Mouse (Mus musculus) limb, embryonic 10.5 days (tissue): ENCODE data around the gene Kif19a. TPM values are rescaled to one million over a fixed set of nuclear protein-coding genes. Genes with fewer than 3 reads are reported as not detected.
A peak's percentile ranks its signal among the peaks of the same experiment; 100 is the strongest.

Experiments
- DNase-seq: peaks from one replicate; pipeline ENCODE4 v3.0.0-alpha.2; 2017; ENCODE audit warnings: low spot score
- H3K27ac ChIP-seq: fragments of 300-500 bp; sonication (generic); 2 replicates; pipeline ENCODE4 v1.5.1; 2016; ENCODE audit warnings: mild to moderate bottlenecking
- H3K27me3 ChIP-seq: fragments of 300-500 bp; sonication (generic); 2 replicates; pipeline ENCODE4 v1.6.1; 2016; ENCODE audit warnings: low read depth, mild to moderate bottlenecking; ENCODE audit not compliant: poor library complexity, severe bottlenecking
- H3K36me3 ChIP-seq: fragments of 300-500 bp; sonication (generic); 2 replicates; pipeline ENCODE4 v1.6.1; 2016; ENCODE audit warnings: mild to moderate bottlenecking, moderate library complexity
- H3K4me1 ChIP-seq: fragments of 300-500 bp; sonication (generic); 2 replicates; pipeline ENCODE4 v1.6.1; 2016
- H3K4me3 ChIP-seq: fragments of 300-500 bp; sonication (generic); 2 replicates; pipeline ENCODE4 v1.5.1; 2016; ENCODE audit warnings: mild to moderate bottlenecking, moderate library complexity
- H3K9me3 ChIP-seq: fragments of 300-500 bp; sonication (generic); replicated peaks from 2 replicates; pipeline ENCODE4 v1.6.1; 2016; ENCODE audit warnings: mild to moderate bottlenecking
- WGBS: fragments of 180-500 bp; shearing (Covaris S2); methylation state at CpG from one replicate; pipeline ENCODE4 v1.1.7; 2016; 5-methylcytosine and 5-hydroxymethylcytosine counted together
- polyA plus RNA-seq: library from polyadenylated mRNA; unstranded; fragments of >200 nt; fragmentation: Nextera tagmentation; extraction: Ambion mirVana; gene quantifications from 2 replicates; pipeline ENCODE4 v1.2.1, GENCODE M21; 2016

Gene Kif19a
- polyA plus RNA-seq, 1 experiment from 2014 or later: not detected

DNA sequence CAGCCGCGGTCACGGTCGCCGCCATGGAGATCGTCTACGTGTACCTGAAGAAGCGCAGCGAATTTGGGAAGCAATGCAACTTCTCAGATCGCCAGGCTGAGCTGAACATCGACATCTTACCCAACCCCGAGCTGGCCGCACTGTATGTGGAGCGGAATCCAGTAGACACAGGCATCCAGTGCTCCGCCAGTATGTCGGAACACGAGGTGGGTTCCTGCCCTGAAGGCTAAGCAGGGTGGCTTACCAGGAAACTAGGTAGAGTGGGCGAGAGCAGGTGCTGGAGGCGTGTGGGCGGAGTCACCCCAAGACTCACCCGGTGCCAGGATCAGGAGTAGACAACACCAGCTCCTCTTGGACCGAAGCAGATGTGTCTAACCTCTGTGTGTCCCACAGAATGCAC, 32.3 kb upstream of the Kif19a start:
- Histone ChIP-seq H3K27me3 (peaks cover 8% of the 10 kb centered on the region), H3K4me3 (no peak overlapping the region), H3K4me1 (peaks cover 23% of the 10 kb centered on the region), H3K36me3 (no peaks in the 10 kb centered on the region), H3K27ac (no peak overlapping the region), H3K9me3 (no peaks in the 10 kb centered on the region)
- no peak for DNase-seq
- 76% methylated on average over 22 of the region's 22 CpGs for WGBS

DNA sequence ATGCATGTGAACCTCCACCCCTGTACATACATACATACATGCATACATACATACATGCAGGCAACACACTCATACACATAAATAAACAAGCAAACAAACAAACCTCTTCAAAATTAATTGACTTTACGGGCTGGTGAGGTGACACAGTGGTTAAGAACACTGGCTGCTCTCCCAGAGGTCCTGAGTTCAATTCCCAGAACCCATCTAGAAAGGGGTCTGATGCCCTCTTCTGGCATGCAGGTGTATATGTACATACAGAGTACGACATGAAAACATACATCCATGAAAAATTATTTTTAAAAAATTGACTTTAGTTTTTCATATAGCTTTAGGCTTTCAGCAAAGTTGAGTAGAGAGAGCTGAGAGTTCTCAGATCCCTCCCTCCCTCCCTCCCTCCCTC, 29.1 kb upstream of the Kif19a start:
- Histone ChIP-seq H3K36me3 (no peaks in the 10 kb centered on the region), H3K9me3 (no peaks in the 10 kb centered on the region), H3K4me1 (peaks cover 16% of the 10 kb centered on the region), H3K27ac (no peak overlapping the region), H3K4me3 (no peak overlapping the region), H3K27me3 (0 out of 2 replicates have a peak, but pooled peaks cover 2% of the 10 kb centered on the region)
- 90% methylated on average over 2 of the region's 2 CpGs for WGBS
- no peak for DNase-seq

DNA sequence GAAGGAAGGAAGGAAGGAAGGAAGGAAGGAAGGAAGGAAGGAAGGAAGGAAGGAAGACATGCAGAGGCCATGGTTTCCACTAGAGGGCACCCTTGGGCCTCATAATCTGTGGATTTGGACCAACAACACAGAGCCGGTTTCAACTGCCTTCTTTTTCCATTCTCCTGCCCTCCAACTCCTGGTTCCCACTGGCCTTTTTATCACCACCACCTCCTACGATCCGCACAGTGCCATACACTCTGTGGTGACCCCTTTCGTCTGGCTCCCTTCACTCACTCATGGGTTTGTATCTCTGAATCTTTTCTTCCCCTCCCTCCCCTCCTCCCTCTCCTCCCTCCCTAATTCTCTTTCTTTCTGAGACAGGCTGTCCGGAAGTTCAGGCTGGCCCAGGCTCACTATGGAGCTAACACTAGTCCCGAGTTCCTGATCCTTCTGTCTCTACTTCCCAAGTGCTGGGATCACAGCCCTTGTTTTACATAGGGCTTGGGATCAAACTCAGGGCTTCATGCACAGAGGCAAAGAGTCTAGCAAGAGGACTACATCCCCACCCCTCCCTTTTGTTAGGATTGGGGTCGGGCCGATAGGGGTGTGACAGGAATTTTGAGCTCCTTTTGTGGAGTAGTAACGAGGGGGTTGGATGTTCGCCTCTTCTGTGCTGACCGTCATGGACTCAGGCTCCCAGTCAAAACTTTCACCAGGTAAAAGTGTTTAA, 28.1 kb upstream of the Kif19a start:
- peak; percentile 60 for DNase-seq
- no peaks in the 10 kb centered on the region for H3K36me3 ChIP-seq
- H3K27me3 ChIP-seq: 0 out of 2 replicates have a peak, but pooled peaks cover 5% of the 10 kb centered on the region
- H3K4me1 ChIP-seq: peaks cover 22% of the 10 kb centered on the region
- no peak overlapping the region for H3K4me3 ChIP-seq
- peak overlapping the region; percentile 72 for H3K27ac ChIP-seq
- no peaks in the 10 kb centered on the region for H3K9me3 ChIP-seq
- 45% methylated on average over 11 of the region's 11 CpGs for WGBS

DNA sequence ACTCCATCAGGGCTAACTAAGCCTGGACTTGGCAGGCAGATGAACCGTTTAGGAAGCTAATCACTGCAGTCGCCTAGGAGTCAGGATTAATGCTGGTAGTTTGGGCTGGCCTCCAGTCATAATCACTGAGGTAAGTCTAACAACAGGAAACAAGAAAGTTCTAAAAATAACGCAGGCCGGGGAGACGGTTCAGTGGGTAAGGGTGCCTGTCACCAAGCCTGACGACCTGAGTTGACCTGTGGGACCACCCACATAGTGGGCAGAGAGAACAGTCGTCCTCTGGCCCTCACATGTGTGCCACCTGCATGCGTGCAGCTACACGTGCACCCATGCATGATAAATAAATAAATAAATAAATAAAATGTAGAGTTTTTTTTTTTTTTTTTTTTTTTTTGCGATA, 24.6 kb upstream of the Kif19a start:
- Histone ChIP-seq H3K4me3 (no peak overlapping the region), H3K27me3 (peaks cover 22% of the 10 kb centered on the region), H3K27ac (no peak overlapping the region), H3K9me3 (no peaks in the 10 kb centered on the region), H3K4me1 (peaks cover 27% of the 10 kb centered on the region), H3K36me3 (no peaks in the 10 kb centered on the region)
- WGBS: 48% methylated on average over 10 of the region's 10 CpGs
- no peak for DNase-seq

DNA sequence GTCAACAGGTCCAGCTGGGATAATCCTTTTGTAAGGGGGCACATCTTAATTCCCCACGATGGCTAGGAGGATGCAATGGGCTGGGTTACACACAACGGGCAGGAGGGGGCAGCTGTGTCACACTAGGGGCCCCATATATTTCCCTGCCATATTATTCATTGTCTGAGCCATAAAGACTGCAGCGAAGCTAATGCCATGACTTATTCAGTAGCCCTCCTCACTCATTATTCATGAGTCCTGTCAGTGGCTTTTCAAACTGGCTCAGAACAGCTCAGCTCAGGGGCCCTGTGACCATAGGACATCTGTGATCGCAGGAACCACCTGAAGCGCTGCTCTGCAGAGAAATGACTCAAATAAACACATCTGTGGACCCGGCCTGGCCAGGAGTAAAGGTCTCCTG, 23.7 kb upstream of the Kif19a start:
- no peaks in the 10 kb centered on the region for H3K9me3 ChIP-seq
- WGBS: 64% methylated on average over 6 of the region's 6 CpGs
- H3K27ac ChIP-seq: no peak overlapping the region
- H3K36me3 ChIP-seq: no peaks in the 10 kb centered on the region
- no peak for DNase-seq
- peaks cover 27% of the 10 kb centered on the region for H3K27me3 ChIP-seq
- H3K4me1 ChIP-seq: peaks cover 27% of the 10 kb centered on the region
- H3K4me3 ChIP-seq: no peak overlapping the region

DNA sequence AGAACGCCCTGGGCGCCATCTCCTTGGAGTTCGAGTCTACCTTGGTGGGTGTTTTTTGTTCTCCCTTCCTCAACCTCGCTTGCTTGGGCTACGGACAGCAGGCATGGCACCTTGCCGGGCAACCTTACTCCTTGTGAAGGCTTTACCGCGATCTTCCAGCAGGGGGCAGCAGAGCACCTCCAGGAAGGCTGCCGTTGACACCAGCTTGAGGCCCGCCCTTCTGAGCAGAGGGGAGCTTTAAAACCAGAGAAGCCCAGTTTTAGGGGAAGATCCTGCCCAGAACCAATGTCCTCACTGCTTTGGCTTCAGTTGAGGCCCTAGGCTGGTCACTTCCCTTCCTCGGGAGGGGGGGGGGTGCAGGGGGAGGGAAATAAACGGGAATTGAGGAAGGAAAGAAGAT, 20.1 kb upstream of the Kif19a start:
- peak; percentile 98 for DNase-seq
- Histone ChIP-seq H3K9me3 (no peaks in the 10 kb centered on the region), H3K4me3 (no peak overlapping the region), H3K4me1 (peaks cover 20% of the 10 kb centered on the region), H3K27ac (no peak overlapping the region), H3K27me3 (peaks cover 27% of the 10 kb centered on the region), H3K36me3 (no peaks in the 10 kb centered on the region)
- WGBS: 5% methylated on average over 12 of the region's 12 CpGs

DNA sequence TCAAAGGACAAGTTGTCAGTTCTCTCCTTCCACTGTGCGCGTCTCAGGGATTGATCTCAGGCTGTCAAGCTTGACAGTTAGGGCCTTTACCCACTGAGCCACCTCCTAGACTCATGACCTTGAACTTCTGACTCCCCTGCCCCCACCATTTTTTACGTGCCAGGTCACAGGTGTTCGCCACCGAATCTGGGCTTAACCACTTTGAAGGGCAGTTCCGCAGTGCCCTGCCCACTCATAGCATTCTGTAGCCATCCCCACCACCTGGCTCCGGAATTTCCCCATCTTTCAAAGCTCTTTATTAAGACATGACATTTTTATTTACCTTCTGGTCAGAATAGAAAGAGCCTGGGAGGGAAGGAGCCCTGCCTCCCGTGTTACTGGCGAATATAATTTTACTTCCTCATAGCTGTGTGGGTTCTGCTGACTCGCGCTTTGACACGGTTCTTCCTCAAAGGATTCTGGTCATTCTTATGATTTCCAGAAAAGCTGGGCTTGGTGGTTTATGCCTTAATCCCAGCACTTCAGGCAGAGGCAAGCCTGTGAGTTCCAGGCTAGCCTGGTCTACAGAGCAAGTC, 17.5 kb upstream of the Kif19a start:
- H3K36me3 ChIP-seq: no peaks in the 10 kb centered on the region
- peaks cover 22% of the 10 kb centered on the region for H3K27me3 ChIP-seq
- WGBS: 78% methylated on average over 12 of the region's 12 CpGs
- no peak overlapping the region for H3K27ac ChIP-seq
- H3K4me1 ChIP-seq: peaks cover 13% of the 10 kb centered on the region; the same call in 1 of the 2 replicates
- no peaks in the 10 kb centered on the region for H3K9me3 ChIP-seq
- DNase-seq: no peak
- no peak overlapping the region for H3K4me3 ChIP-seq

DNA sequence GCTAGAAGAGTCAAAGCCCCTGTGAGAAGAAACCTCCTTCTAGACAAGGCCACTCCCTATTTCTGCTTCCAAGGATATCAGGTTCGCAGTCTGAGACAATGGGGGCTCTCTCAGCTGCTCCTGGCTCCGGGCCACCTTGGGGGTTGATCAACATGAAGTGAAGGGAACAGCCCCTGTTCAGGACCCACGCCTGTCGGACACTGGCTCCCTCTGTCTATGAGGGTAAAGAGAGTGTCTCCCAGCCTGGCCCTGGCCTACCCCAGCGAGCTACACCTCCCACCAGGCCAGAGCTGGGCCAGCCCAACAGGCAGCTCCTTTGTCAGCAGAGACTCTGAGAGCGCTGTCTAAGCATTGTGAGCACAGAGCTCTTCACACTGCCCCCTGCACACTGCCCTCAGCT, 4.7 kb downstream of the Kif19a start:
- 0 out of 2 replicates have a peak overlapping the region, but pooled peaks have one; percentile 34 for H3K27ac ChIP-seq
- DNase-seq: no peak

DNA sequence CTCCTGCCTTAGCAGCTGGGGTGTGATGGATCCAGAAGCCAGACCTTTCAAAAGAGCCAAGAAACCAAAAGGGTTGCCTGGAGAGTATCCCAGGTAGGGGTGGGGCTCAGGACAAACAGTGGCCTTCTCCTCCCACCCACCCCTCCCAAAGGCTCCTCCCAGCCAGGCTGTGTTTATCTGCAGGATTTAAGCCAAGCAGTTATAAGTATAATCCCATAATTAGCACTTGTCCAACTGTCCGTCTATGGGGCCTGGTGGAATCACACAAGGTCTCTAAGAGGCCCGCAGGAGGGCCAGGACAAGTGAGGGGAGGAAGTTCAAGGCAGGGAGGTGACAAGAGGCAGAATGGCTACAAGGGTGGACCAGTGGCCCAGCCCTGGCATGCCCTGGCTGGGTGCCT, 6.7 kb downstream of the Kif19a start:
- Histone ChIP-seq H3K9me3 (no peaks in the 10 kb centered on the region), H3K27me3 (peaks cover 24% of the 10 kb centered on the region), H3K4me1 (peaks cover 3% of the 10 kb centered on the region; the same call in 1 of the 2 replicates), H3K36me3 (no peaks in the 10 kb centered on the region), H3K27ac (0 out of 2 replicates have a peak overlapping the region, but pooled peaks have one; percentile 22), H3K4me3 (no peak overlapping the region)
- DNase-seq: no peak
- 68% methylated on average over 2 of the region's 2 CpGs for WGBS

More for the DNA sequence above, 4.7 kb downstream of the Kif19a start:
- WGBS: 71% methylated on average over 6 of the region's 6 CpGs
- no peak overlapping the region for H3K4me3 ChIP-seq
- H3K27me3 ChIP-seq: peaks cover 43% of the 10 kb centered on the region
- no peaks in the 10 kb centered on the region for H3K9me3 ChIP-seq
- peaks cover 8% of the 10 kb centered on the region for H3K4me1 ChIP-seq
- no peaks in the 10 kb centered on the region for H3K36me3 ChIP-seq

DNA sequence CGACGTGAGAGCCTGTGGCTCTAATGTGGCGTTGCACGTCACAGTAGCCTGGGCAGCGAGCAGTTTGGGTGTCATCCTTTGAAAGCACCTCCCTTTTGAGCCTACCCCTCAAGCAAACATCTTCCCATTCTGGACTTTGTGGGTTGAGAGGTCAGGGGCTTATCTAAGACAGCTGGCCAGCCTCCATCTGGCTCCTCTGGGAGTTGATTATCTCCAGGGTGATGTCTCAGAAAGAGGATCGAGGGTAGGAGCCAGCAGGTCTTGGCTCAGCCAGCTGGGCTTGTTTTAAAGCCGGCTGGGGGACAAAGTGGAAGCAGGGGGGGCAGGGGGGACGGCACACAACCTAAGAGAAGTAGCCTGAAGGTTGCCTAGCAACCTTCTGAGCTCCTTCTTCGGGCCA, 14.9 kb downstream of the Kif19a start:
- H3K4me1 ChIP-seq: peaks cover 17% of the 10 kb centered on the region
- 49% methylated on average over 9 of the region's 9 CpGs for WGBS
- H3K27me3 ChIP-seq: peaks cover 69% of the 10 kb centered on the region
- H3K36me3 ChIP-seq: no peaks in the 10 kb centered on the region
- no peak overlapping the region for H3K4me3 ChIP-seq
- DNase-seq: no peak
- no peaks in the 10 kb centered on the region for H3K9me3 ChIP-seq
- H3K27ac ChIP-seq: no peak overlapping the region

DNA sequence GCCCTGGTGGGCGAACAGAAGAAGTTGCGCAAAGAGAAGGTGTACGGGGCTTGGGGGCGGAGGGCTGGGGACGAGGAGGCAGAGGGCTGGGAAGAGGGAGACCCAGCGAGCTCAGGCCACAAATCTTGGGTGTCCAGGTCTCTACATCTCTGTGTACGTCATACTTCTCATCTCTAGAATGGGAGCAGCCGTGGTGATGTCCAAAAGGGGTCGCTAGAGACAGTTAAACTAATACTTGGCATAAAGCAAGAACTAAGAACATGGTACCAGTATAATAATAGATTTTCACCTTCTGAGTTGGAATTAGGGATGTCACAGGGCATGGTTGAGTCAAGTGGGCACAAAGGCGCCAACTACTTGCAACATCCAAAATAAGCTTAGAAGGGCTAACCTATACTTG, 20.7 kb downstream of the Kif19a start:
- 45% methylated on average over 10 of the region's 10 CpGs for WGBS
- H3K27ac ChIP-seq: no peak overlapping the region
- DNase-seq: no peak

DNA sequence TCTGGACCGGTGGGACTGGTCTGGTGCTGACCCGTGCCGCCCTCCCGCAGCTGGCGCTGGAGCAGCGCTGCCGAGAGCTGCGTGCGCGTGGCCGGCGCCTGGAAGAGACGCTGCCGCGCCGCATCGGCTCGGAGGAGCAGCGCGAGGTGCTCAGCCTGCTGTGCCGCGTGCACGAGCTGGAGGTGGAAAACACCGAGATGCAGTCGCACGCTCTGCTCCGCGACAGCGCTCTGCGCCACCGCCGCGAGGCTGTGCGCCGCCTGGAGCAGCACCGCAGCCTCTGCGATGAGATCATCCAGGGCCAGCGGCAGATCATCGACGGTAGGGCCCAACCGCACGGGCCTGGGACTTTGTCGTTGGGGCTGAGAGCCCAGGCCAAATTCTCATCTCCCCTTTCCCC, 21.1 kb downstream of the Kif19a start:
- peaks cover 21% of the 10 kb centered on the region for H3K4me1 ChIP-seq
- H3K27me3 ChIP-seq: peaks cover 99% of the 10 kb centered on the region
- no peaks in the 10 kb centered on the region for H3K36me3 ChIP-seq
- no peak overlapping the region for H3K27ac ChIP-seq
- H3K9me3 ChIP-seq: no peaks in the 10 kb centered on the region
- 2% methylated on average over 43 of the region's 43 CpGs for WGBS
- H3K4me3 ChIP-seq: peak overlapping the region; percentile 45
- peak; percentile 52 for DNase-seq

More for the DNA sequence above, 20.7 kb downstream of the Kif19a start:
- peaks cover 99% of the 10 kb centered on the region for H3K27me3 ChIP-seq
- H3K4me3 ChIP-seq: peak overlapping the region; percentile 45
- no peaks in the 10 kb centered on the region for H3K36me3 ChIP-seq
- peaks cover 21% of the 10 kb centered on the region for H3K4me1 ChIP-seq
- no peaks in the 10 kb centered on the region for H3K9me3 ChIP-seq

DNA sequence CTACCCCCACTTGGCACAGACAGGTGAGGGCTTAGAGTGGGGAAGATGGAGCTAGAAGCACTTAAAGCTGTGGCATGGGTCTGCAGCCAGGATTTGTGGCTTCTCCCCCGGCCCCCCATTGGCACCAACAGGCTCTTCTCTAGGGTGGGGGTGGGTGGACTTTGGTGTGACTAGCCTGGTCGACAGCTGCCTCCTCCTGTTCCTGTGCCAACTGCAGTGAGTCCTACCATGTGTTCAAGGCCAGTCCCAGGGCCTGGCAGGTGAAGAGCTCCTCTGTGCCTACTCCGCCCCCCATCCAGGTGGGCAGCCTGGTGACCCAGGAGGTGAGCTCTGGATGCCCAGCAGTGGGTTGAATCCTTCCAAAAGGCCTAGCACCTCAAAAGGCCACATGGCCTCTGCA, 22.4 kb downstream of the Kif19a start:
- 80% methylated on average over 3 of the region's 3 CpGs for WGBS
- H3K27me3 ChIP-seq: peaks cover 100% of the 10 kb centered on the region

More for the DNA sequence above, 22.4 kb downstream of the Kif19a start:
- Histone ChIP-seq H3K4me1 (peaks cover 32% of the 10 kb centered on the region), H3K9me3 (no peaks in the 10 kb centered on the region), H3K36me3 (no peaks in the 10 kb centered on the region), H3K27ac (no peak overlapping the region), H3K4me3 (no peak overlapping the region)
- no peak for DNase-seq
